Comparison of ENCODE assay signal across 9 mouse cellular contexts in genomic region chr17:93141125-93141524, GRCm38 (mm10). TPM values are rescaled to one million over a fixed set of nuclear protein-coding genes. Genes with fewer than 3 reads are reported as not detected.
DNase-seq lines count a peak whose midpoint lies in the region; ATAC-seq and TF ChIP-seq lines count a peak whose summit lies in the region.
"Had no signal": no experiment of that assay in that cellular context is flagged by ENCODE, and none has a peak within 500 bp of the region (broad histone marks: within the 10 kb centered on the region; RNA-seq: fewer than 3 reads in every experiment).

No protein-coding gene starts in this region.

- H3K4me1 ChIP-seq in kidney, postnatal 0 days (replicated peaks; ENCODE audit: insufficient read depth, low read length): no peaks in the 10 kb centered on the region
- H3K4me1 ChIP-seq: limb, embryonic 13.5 days had no signal

- no peaks in the 10 kb centered on the region for H3K36me3 ChIP-seq in kidney, postnatal 0 days (ENCODE audit: insufficient read depth, low read length)
- H3K36me3 ChIP-seq: limb, embryonic 13.5 days had no signal

- peak; percentile 71 for TF ChIP-seq CTCF in kidney, postnatal 0 days (IDR thresholded peaks at IDR 0.05; ENCODE audit: low read depth)

- H3K4me3 ChIP-seq in kidney, postnatal 0 days (replicated peaks; ENCODE audit: low read depth, low read length): no peak overlapping the region
- H3K4me3 ChIP-seq: limb, embryonic 13.5 days had no signal

- WGBS in kidney, postnatal 0 days: 23% methylated on average over 3 of the region's 3 CpGs

- DNase-seq in kidney, postnatal 0 days (ENCODE audit: low spot score): peak; percentile 59
- no peak for DNase-seq in kidney, adult 11 months
- peak; percentile 59 for DNase-seq in brain, embryonic 18.5 days (ENCODE audit: low read depth, low spot score)
- peak; percentile 36 for DNase-seq in forelimb bud, embryonic 11.5 days (ENCODE audit: low read depth, low spot score)
- peak; percentile 52 for DNase-seq in left cerebral cortex, adult 11 months (ENCODE audit: low spot score)
- peak; percentile 14 for DNase-seq in ovary, postnatal 36 days (ENCODE audit: low spot score)
- DNase-seq in thymus, adult 18-20 months: no peak

- no peaks in the 10 kb centered on the region for H3K27me3 ChIP-seq in kidney, postnatal 0 days (ENCODE audit: insufficient read depth, low read length)
- H3K27me3 ChIP-seq: limb, embryonic 13.5 days had no signal

- H3K9me3 ChIP-seq in kidney, postnatal 0 days (replicated peaks; ENCODE audit: low read length): no peaks in the 10 kb centered on the region
- H3K9me3 ChIP-seq: limb, embryonic 13.5 days had no signal

- no peak for ATAC-seq in kidney, postnatal 0 days (replicated peaks; ENCODE audit: low FRiP score, low read depth)
- no peak for ATAC-seq in erythroid progenitor cell, adult 5-6 weeks (replicated peaks; ENCODE audit: low FRiP score, poor library complexity, severe bottlenecking)

- no peak overlapping the region for H3K27ac ChIP-seq in kidney, postnatal 0 days
- H3K27ac ChIP-seq: limb, embryonic 13.5 days had no signal

- no peak overlapping the region for H3K4me2 ChIP-seq in kidney, postnatal 0 days (ENCODE audit: low read length)
- H3K4me2 ChIP-seq: limb, embryonic 13.5 days had no signal

- H3K9ac ChIP-seq in kidney, postnatal 0 days (ENCODE audit: low read depth, low read length): no peak overlapping the region
- H3K9ac ChIP-seq: limb, embryonic 13.5 days had no signal

RNA-seq across cellular contexts. Expression of gene Adcyap1, which starts 57.7 kb away (rescaled TPM):
- 0.12 and 0.19 TPM in 2 replicates for polyA plus RNA-seq in kidney, postnatal 0 days (2015; fragmentation: Nextera tagmentation; extraction: Ambion mirVana)
- total RNA-seq in erythroid progenitor cell, adult 5-6 weeks (2015; ENCODE audit: low replicate concordance): not detected in 2 replicates
- total RNA-seq in erythroid progenitor cell, adult 5-6 weeks (2017; ENCODE audit: low replicate concordance): not detected in 2 replicates

Comparison
In these comparisons a context has a peak if more than half of its experiments do, and no peak if none do; other contexts are left out.
1. DNase-seq: peak in kidney, postnatal 0 days (single experiment), brain, embryonic 18.5 days (single experiment), forelimb bud, embryonic 11.5 days (single experiment), left cerebral cortex, adult 11 months (single experiment) and ovary, postnatal 36 days (single experiment); none in kidney, adult 11 months (single experiment) and thymus, adult 18-20 months (0 of 2).